Mouse (Mus musculus) hindlimb bud, embryonic 11.5 days (tissue): ENCODE results near the gene Tmem239.

ENCODE experiments used
- DNase-seq: peaks from one replicate; pipeline ENCODE4 v3.0.0-alpha.2; 2012; ENCODE audit warnings: low read depth, low spot score; ENCODE audit errors: extremely low spot score

Tmem239 gene

DNA sequence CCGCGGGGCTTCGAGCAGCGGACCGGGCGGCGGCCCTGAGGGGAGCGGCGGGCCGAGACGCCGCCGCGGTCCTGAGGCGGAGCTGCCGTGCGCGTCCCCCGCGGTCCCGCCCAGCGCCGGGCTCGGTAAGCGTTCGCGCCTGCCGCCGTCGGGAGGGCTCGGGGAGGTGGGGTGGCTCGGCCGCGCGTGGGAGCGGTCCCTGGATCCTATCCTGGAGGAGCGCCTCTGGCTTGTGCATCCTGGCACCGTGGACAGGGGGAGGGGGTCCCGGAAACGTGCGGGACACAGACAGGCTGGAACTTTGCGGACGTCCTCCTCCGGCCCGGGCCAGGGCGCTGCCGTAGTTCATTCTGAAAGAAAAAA, 44.1 kb downstream of the Tmem239 start:
- no peak for DNase-seq

GRCm38 (mm10) chr2:130451086-130451726, 44.9 kb downstream of the Tmem239 start:
- DNase-seq, result no peak

GRCm38 (mm10) chr2:130451727-130452090, 45.4 kb downstream of the Tmem239 start:
- no peak for DNase-seq

DNA sequence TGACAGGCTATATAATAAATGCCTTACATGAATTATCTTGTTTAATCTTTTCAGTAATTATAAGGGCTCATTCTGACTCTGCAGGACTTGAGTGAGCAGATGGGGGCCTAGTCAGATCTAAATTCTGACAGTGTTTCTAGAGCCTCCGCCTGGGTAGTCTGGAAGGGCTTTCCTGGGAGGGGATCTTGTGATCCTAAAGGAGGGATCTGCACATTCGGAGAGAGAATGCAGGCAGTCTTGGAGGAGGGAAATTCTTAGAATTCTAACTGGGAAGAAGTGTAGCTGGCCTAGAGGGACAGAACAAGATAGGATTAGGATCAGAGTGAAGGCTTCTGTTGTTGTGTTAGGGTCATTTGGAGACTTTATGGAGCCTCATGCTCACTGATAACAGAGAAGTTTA, 46.0 kb downstream of the Tmem239 start:
- no peak for DNase-seq

DNA sequence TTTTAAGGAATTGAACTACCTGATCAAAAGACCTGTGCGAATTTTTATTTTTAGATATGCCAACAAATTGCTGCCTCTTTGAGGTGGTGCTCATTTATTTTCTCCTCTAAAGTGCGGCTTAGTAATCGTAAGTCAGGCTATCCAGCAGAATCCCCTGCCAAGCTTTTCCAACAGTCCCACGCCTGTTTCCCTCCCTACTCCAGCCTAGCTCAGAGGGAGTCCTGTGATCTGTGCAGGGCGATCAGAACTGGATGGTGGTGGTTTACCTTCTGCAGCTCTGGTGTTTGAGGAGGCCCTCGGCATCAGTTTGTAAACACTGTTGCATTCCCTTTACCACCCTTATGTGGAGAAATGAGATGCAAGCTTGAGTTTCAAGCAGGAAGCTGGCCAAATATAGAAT, 47.1 kb downstream of the Tmem239 start:
- DNase-seq, result no peak

GRCm38 (mm10) chr2:130454748-130455370, 48.6 kb downstream of the Tmem239 start:
- no peak for DNase-seq
